Mouse (Mus musculus): ENCODE results near the gene Cant1.

GRCm38 (mm10) chr11:118401760-118402280 is 17.1 kb downstream of the Cant1 start, which contains the start of gene Lgals3bp:
- TF ChIP-seq CTCF (IDR thresholded peaks at IDR 0.05; ENCODE audit: low read depth) (no peak; the same call in 1 of the 2 replicates), EP300 (IDR thresholded peaks at IDR 0.05; ENCODE audit: low read depth) (no peak)

All from liver, embryonic 14.5 days (tissue).